Mouse (Mus musculus) MEL (cell line): Measurements from ENCODE around the gene Usp32. TPM values are rescaled to one million over a fixed set of nuclear protein-coding genes. Genes with fewer than 3 reads are reported as not detected.
A peak's percentile ranks its signal among the peaks of the same experiment; 100 is the strongest.
"Not testable (repeated sequence)": the region's sequence is repeated elsewhere in the genome, so short reads cannot be mapped to it uniquely, and the experiment has no call there.

ENCODE experiments used
- DNase-seq: peaks from one replicate; pipeline ENCODE4 v3.0.0; 2011; ENCODE audit warnings: low read depth, low spot score
- H3K27ac ChIP-seq: 2 replicates; pipeline ENCODE4 v1.5.1; 2012; ENCODE audit warnings: low read depth, mild to moderate bottlenecking, control low read depth, low read length, moderate library complexity; ENCODE audit not compliant: control insufficient read depth
- H3K27me3 ChIP-seq, 2 experiments: fragments of 150-350 bp in 1 of 2; sonication (generic) in 1 of 2; 2 replicates each; pipeline ENCODE4 v1.6.1; 2012; ENCODE audit warnings: low read length in 2 of 2, mild to moderate bottlenecking in 2 of 2, improper control_type of control experiment in 1 of 2, moderate library complexity in 1 of 2; ENCODE audit not compliant: insufficient read depth in 2 of 2, control insufficient read depth in 1 of 2
- H3K36me3 ChIP-seq, 2 experiments: 2 replicates each; pipeline ENCODE4 v1.6.1; 2012 to 2014; ENCODE audit warnings: low read length in 2 of 2, improper control_type of control experiment in 1 of 2, inconsistent platforms in 1 of 2, mild to moderate bottlenecking in 1 of 2; ENCODE audit not compliant: insufficient read depth in 2 of 2, control insufficient read depth in 1 of 2
- H3K4me1 ChIP-seq, 2 experiments: fragments of 150-350 bp in 1 of 2; sonication (generic) in 1 of 2; 2 replicates each; pipeline ENCODE4 v1.6.1; 2012; ENCODE audit warnings: low read length in 2 of 2, improper control_type of control experiment in 1 of 2, mild to moderate bottlenecking in 1 of 2; ENCODE audit not compliant: insufficient read depth in 2 of 2, control insufficient read depth in 1 of 2
- H3K4me3 ChIP-seq, 2 experiments: fragments of 150-350 bp in 1 of 2; sonication (generic) in 1 of 2; 2 replicates each; pipeline ENCODE4 v1.5.1; 2012; ENCODE audit warnings: low read depth in 2 of 2, low read length in 2 of 2, mild to moderate bottlenecking in 2 of 2, moderate library complexity in 2 of 2, control low read depth in 1 of 2, improper control_type of control experiment in 1 of 2; ENCODE audit not compliant: control insufficient read depth in 1 of 2, insufficient read depth in 1 of 2
- H3K79me2 ChIP-seq: 2 replicates; pipeline ENCODE4 v1.6.1; 2012; ENCODE audit warnings: mild to moderate bottlenecking, low read length, moderate library complexity; ENCODE audit not compliant: control insufficient read depth, poor library complexity, insufficient read depth
- H3K9ac ChIP-seq: 2 replicates; pipeline ENCODE4 v1.6.1; 2012; ENCODE audit warnings: low read depth, mild to moderate bottlenecking, control low read depth, low read length, moderate library complexity; ENCODE audit not compliant: control insufficient read depth, poor library complexity, severe bottlenecking
- H3K9me3 ChIP-seq: fragments of 150-350 bp; sonication (generic); replicated peaks from 2 replicates; pipeline ENCODE4 v1.6.1; 2012; ENCODE audit warnings: mild to moderate bottlenecking, low read length, improper control_type of control experiment, moderate library complexity; ENCODE audit not compliant: insufficient read depth
- CHD1 ChIP-seq: IDR thresholded peaks from 2 replicates; pipeline ENCODE4 v1.6.1; 2012; ENCODE audit warnings: low read depth, mild to moderate bottlenecking, inconsistent platforms, low read length, improper control_type of control experiment
- CHD2 ChIP-seq: IDR thresholded peaks from 2 replicates; pipeline ENCODE4 v1.6.1; 2011; ENCODE audit warnings: low read length, improper control_type of control experiment
- GATA1 ChIP-seq: IDR thresholded peaks from 2 replicates; pipeline ENCODE4 v1.6.1; 2011; ENCODE audit warnings: low read depth, low read length, improper control_type of control experiment
- KAT2A ChIP-seq: conservative IDR thresholded peaks from 2 replicates; pipeline ENCODE4 v1.6.1; 2012; ENCODE audit warnings: low read depth, low read length, improper control_type of control experiment, inconsistent platforms
- MAFK ChIP-seq: IDR thresholded peaks from 2 replicates; pipeline ENCODE4 v1.6.1; 2011; ENCODE audit warnings: low read depth, mild to moderate bottlenecking, low read length, improper control_type of control experiment, borderline replicate concordance
- MXI1 ChIP-seq: IDR thresholded peaks from 2 replicates; pipeline ENCODE4 v1.6.1; 2011; ENCODE audit warnings: mild to moderate bottlenecking, low read depth, low read length, improper control_type of control experiment
- MYB ChIP-seq: IDR thresholded peaks from 2 replicates; pipeline ENCODE4 v1.6.1; 2011; ENCODE audit warnings: mild to moderate bottlenecking, low read depth, low read length, improper control_type of control experiment
- MYC ChIP-seq: IDR thresholded peaks from 2 replicates; pipeline ENCODE4 v1.6.1; 2011; ENCODE audit warnings: low read depth, mild to moderate bottlenecking, low read length, improper control_type of control experiment, moderate library complexity
- NRF1 ChIP-seq: IDR thresholded peaks from 2 replicates; pipeline ENCODE4 v1.6.1; 2014; ENCODE audit warnings: low read depth, mild to moderate bottlenecking, inconsistent platforms, low read length, improper control_type of control experiment, moderate library complexity; ENCODE audit not compliant: poor library complexity, insufficient read depth, severe bottlenecking
- POLR2AphosphoS2 ChIP-seq: IDR thresholded peaks from 2 replicates; pipeline ENCODE4 v1.6.1; 2011; ENCODE audit warnings: low read length, improper control_type of control experiment
- RAD21 ChIP-seq: IDR thresholded peaks from 2 replicates; pipeline ENCODE4 v1.6.1; 2011; ENCODE audit warnings: mild to moderate bottlenecking, low read depth, low read length, improper control_type of control experiment
- RCOR1 ChIP-seq: IDR thresholded peaks from 2 replicates; pipeline ENCODE4 v1.6.1; 2012; ENCODE audit warnings: low read depth, mild to moderate bottlenecking, inconsistent platforms, low read length, improper control_type of control experiment
- SMC3 ChIP-seq: IDR thresholded peaks from 2 replicates; pipeline ENCODE4 v1.6.1; 2011; ENCODE audit warnings: low read depth, low read length, improper control_type of control experiment
- TAL1 ChIP-seq: IDR thresholded peaks from 2 replicates; pipeline ENCODE4 v1.6.1; 2012; ENCODE audit warnings: mild to moderate bottlenecking, inconsistent platforms, low read length, moderate library complexity, mixed read lengths
- TBP ChIP-seq: IDR thresholded peaks from 2 replicates; pipeline ENCODE4 v1.8.0; 2011; ENCODE audit warnings: low read depth, low read length, improper control_type of control experiment
- TCF12 ChIP-seq: IDR thresholded peaks from 2 replicates; pipeline ENCODE4 v1.6.1; 2014; ENCODE audit warnings: low read depth, mild to moderate bottlenecking, inconsistent platforms, low read length, improper control_type of control experiment, moderate library complexity
- UBTF ChIP-seq: IDR thresholded peaks from 2 replicates; pipeline ENCODE4 v1.6.1; 2012; ENCODE audit warnings: low read depth, mild to moderate bottlenecking, inconsistent platforms, low read length, improper control_type of control experiment, moderate library complexity, borderline replicate concordance; ENCODE audit not compliant: insufficient read depth
- USF2 ChIP-seq, 2 experiments: IDR thresholded peaks; 2 replicates each; pipeline ENCODE4 v1.6.1; 2011 to 2012; ENCODE audit warnings: improper control_type of control experiment in 2 of 2, low read length in 2 of 2, borderline replicate concordance in 1 of 2, inconsistent platforms in 1 of 2, low read depth in 1 of 2, mild to moderate bottlenecking in 1 of 2; ENCODE audit not compliant: insufficient read depth in 1 of 2
- ZMIZ1 ChIP-seq: IDR thresholded peaks from 2 replicates; pipeline ENCODE4 v1.6.1; 2012; ENCODE audit warnings: low read depth, mild to moderate bottlenecking, inconsistent platforms, low read length, improper control_type of control experiment, moderate library complexity
- ZNF384 ChIP-seq: IDR thresholded peaks from 2 replicates; pipeline ENCODE4 v1.6.1; 2012; ENCODE audit warnings: low read depth, mild to moderate bottlenecking, inconsistent platforms, low read length, improper control_type of control experiment
- polyA plus RNA-seq, 2 experiments: library from polyadenylated mRNA; stranded (reverse) in 1 of 2; unstranded in 1 of 2; fragments of >175 nt in 1 of 2; fragments of >200 nt in 1 of 2; gene quantifications; 2 replicates each; pipeline versions ENCODE4 v1.2.1 to v1.2.4; 2012; ENCODE audit warnings: low replicate concordance in 2 of 2, low read depth in 1 of 2; ENCODE audit not compliant: insufficient read length in 2 of 2, insufficient read depth in 1 of 2, missing spikeins in 1 of 2
- total RNA-seq: library from RNA; depleted of rRNA; stranded (reverse); fragments of 300-350 nt; gene quantifications from 2 replicates; pipeline ENCODE4 v1.2.3, GENCODE M21; 2012

Gene Usp32
- total and polyA plus RNA-seq, 3 experiments, result 11.3 to 11.5 TPM; not detected in 1

DNA sequence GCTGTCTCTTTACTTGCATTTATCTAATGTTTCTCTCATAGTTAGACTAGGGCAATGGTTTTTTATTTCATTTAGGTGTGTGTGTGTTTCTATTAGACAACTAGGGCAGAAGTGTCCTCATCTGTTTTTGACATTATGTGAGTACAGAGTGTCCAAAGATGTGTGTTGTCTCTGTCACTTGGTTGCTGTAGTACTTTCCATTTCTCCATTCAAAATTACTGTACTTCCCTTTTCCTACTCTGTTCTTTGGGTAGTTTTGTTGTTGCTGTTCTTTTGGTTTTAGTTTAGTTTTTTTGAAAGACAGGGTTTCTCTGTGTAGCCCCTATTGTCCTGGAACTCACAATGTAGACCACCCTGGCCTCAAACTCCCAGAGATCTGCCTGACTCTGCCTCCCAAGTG is 24.4 kb upstream of the Usp32 start:
- H3K27ac ChIP-seq, result no peak overlapping the region
- 0 out of 4 replicates have a peak, but pooled peaks cover 0 to 2% of the 10 kb centered on the region in 2 experiments for H3K4me1 ChIP-seq
- H3K4me3 ChIP-seq, result no peak overlapping the region
- no peak for DNase-seq
- no peaks in the 10 kb centered on the region for H3K27me3 ChIP-seq
- no peaks in the 10 kb centered on the region for H3K79me2 ChIP-seq
- H3K36me3 ChIP-seq, result no peaks in the 10 kb centered on the region
- TF ChIP-seq TCF12 (no peak), TAL1 (no peak), RCOR1 (no peak), USF2 (IDR thresholded peaks at IDR 0.05; ENCODE audit: borderline replicate concordance in 1 of 2, insufficient read depth in 1 of 2, low read depth in 1 of 2, low read length in 2 of 2) (no peak), RAD21 (no peak), ZMIZ1 (no peak), CHD1 (no peak), MYB (no peak), GATA1 (no peak), MAFK (no peak), KAT2A (no peak), MYC (no peak), TBP (no peak), CHD2 (no peak), POLR2AphosphoS2 (no peak), NRF1 (no peak), SMC3 (no peak), MXI1 (no peak), UBTF (no peak), ZNF384 (no peak)
- no peak overlapping the region for H3K9ac ChIP-seq
- no peaks in the 10 kb centered on the region for H3K9me3 ChIP-seq

DNA sequence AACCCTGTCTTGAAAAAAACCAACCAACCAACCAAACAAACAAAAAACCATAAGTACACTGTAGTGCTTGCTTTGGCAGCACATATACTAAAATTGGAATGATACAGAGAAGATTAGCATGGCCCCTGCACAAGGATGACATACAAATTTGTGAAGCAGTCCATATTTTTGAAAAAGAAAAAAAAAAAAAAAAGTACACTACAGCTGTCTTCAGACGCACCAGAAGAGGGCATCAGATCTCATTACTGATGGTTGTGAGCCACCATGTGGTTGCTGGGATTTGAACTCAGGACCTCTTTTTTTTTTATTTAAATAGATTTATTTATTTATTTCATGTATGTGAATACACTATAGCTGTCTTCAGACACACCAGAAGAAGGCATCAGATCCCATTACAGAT is 23.1 kb upstream of the Usp32 start:
- H3K4me1 ChIP-seq, H3K36me3 ChIP-seq, H3K27me3 ChIP-seq, H3K9ac ChIP-seq, H3K79me2 ChIP-seq, H3K9me3 ChIP-seq, H3K27ac ChIP-seq, H3K4me3 ChIP-seq, DNase-seq: not testable (repeated sequence)
- TF ChIP-seq ZNF384, result peak; percentile 57
